Mouse (Mus musculus) lung, adult 2 months (tissue): ENCODE measurements around the gene Blnk.

Source experiments
- CTCF ChIP-seq: fragments of 200-500 bp; IDR thresholded peaks from 2 replicates; pipeline ENCODE4 v1.5.1; 2011; ENCODE audit warnings: mild to moderate bottlenecking, low read length, control low read depth; ENCODE audit not compliant: insufficient read depth
- POLR2A ChIP-seq: fragments of 200-500 bp; IDR thresholded peaks from 2 replicates; pipeline ENCODE4 v1.6.1; 2011; ENCODE audit warnings: low read depth, mild to moderate bottlenecking, control low read depth, low read length, borderline replicate concordance; ENCODE audit errors: extremely low read depth

GRCm38 (mm10) chr19:41020537-41020936 is 26.2 kb upstream of the Blnk start:
- TF ChIP-seq POLR2A, result no peak
- TF ChIP-seq CTCF, result no peak
